Mouse (Mus musculus) common myeloid progenitor, adult 5-6 weeks (primary cell): ENCODE measurements at regions not wholly inside any gene's neighbourhood (a gene's known extent, or its start where the extent isn't known, plus 50 kb on each side); places are given as distances from the start of the nearest gene placed in this dataset.

Source experiments
- ATAC-seq: replicated peaks from 2 replicates; pipeline ENCODE4 v1.8.0; 2016; ENCODE audit warnings: low read depth, mild to moderate bottlenecking, moderate TSS enrichment, inconsistent platforms; ENCODE audit not compliant: poor library complexity, severe bottlenecking

DNA sequence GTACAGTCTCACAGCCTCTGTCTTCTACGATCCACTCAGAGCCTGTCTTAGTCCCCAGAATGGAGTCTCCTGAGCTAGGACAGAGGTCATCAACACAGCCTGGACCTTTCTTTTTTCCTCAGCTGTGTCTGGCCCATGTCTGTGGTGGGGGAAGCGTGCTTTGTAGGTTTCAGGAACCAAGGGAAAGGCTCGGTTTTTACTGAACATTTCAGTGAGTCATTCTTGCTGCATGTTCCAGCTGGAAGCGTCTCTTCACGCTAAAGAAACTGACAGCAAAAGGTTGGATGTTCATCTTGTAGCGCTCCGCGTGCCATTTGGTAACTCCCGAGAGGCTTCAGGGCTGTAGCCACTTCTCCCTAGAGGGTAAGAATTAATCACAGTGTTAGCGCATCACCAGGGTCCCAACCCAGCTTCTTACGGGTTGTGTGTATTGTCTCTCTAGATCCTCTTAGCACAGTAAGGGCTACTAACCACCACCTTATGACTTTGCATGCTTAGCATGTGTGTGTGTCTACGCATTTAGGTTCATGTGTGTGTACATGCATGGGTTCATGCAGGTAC is 280.2 kb downstream of the Gm49356 start:
- ATAC-seq, result no peak

DNA sequence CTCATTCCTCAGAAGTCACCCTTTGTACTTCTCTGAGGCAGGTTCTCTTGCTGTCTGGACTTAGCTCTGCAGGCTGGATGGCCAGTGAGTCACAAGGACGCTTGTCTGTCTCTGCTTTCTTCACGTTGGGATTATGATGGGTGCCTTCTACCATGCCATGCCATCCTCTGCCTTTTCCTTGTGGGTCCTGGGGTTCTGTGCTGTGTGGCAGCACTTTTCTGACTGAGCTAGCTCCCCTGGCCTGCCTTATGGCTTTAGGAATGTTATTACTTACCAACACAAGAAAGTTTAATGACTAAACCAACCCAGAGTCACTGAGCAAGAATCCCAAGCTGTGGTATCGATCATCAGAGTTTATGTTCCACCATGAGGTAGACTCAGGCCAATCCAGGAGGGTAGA is 280.7 kb downstream of the Gm49356 start:
- ATAC-seq, result no peak

DNA sequence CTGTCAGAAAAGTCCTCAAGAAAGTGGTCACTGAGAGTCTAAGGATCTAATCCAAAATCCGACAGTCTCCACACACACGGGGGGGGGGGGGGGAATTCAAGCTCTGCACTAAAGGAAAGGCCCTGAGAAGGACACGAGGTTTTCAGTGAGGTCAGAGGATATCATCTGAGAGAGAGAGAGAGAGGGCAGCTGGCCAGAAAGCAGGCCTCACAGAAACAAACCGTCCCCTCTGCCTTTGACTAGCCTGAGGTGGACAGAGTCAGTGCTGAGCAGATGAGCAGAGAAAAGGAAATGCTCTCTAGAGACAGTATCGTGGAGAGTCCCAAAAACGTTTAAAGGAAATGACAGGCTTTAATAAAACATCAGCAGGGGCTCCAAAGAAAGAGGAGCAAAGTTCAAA is 282.0 kb downstream of the Gm49356 start:
- no peak for ATAC-seq

GRCm38 (mm10) chr15:59173452-59174245 is 284.6 kb downstream of the Gm49356 start:
- no peak for ATAC-seq

DNA sequence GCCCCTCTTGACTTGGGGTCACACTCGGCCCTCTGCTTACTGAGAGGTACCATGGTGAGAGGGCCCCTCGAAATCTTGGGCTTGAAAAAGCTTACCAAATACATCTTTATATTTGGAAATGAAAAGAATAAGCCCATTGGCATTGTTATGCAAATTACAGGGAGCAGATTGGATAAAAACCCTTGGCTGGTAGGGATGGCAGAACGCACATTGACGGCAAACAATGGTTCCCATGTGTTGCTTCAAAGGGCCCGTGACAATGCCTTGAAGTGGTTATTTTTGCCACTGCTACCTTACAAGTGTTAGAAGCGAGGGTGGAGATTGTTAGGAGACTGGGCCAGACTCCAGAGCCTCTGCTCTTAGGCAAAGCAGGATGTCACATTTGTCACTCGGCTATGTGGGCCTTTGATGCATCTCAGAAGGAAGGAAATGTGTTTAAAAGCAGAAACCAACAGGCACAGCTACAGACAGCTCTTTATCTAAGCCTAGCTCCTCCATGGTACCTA is 285.2 kb downstream of the Gm49356 start:
- no peak for ATAC-seq

- no peak for ATAC-seq
Measured at GRCm38 (mm10) chr15:59174893-59175531, 285.9 kb downstream of the Gm49356 start.

DNA sequence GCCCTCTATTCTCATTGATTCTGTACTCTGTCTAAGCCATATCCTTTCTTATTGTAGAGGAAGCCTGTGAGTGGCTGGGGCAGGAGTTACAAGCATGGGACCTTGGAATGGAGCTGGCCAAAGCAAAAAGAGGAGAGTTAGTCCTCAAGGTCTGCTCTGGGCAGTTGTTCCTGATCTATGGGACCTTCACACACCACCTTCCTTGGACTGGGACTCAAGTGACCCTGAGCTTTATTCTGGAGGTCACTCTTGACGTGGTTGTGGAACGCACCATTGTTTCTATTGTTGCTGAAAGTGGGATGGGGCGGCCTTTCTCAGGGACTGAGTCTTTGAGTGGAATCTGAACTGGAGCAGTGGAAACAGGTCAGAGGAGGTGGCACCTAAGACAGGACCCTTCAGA is 291.0 kb downstream of the Gm49356 start:
- no peak for ATAC-seq

- no peak for ATAC-seq
Measured at GRCm38 (mm10) chr15:59184461-59184860, 295.4 kb downstream of the Gm49356 start.

DNA sequence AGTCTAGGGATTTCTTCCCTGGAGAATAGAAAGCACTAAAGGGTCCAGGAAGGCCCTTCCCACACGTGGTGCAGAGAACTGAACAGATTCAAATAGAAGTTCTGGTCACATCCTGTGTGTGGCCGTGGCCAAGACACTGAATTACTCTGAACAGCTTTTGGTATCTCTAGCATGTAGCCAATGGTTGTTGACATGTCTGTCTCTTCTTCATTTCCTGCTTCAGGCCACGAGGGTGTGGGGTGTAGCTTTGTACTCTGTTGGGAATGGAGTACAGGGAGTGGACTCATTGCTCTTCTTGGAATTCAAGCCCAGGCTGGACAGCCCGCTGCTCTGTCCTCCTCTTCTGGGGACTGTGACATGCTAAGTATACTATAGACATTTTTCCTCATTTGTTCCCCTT is 298.5 kb downstream of the Gm49356 start:
- ATAC-seq, result no peak

DNA sequence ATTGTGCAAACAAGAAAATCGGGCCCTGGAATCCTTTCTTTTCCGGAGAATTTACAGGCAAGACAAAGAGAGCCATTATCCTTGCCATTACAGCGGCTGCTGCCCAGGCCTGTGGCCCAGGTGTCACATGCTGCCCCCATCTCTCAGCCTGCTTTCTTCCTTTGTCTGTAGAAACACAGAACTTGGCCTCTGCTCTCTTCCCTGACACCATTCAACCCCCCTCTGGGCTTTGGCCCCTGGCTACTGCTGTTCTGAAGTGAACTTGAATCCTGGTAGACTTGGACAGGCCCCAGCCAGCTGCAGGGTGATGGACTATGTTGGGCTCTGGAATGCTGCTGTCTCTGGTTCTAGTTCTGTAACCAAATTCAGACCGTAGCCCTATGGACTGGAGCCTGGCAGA is 299.3 kb downstream of the Gm49356 start:
- ATAC-seq, result no peak

DNA sequence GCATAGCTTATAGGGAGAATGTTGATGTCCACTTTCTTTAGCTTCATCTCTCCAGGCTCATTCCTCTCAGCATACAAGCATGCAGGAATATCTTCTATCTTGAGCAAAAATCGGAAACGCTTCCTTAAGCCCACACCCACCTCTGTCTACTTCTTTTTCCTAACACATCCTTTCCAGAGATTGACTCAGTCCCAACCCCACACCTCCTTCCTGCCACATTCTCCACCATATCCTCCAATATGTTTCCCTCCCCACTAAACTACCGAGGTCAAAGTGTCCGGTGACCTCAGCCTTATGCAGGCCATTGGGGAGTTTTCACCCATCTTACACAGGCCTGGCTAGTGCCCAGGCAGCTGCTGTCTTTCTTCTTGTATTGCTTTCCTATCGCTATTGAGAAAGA is 301.4 kb downstream of the Gm49356 start:
- no peak for ATAC-seq

- ATAC-seq, result no peak
Measured at GRCm38 (mm10) chr15:59194421-59194820, 305.3 kb downstream of the Gm49356 start.

GRCm38 (mm10) chr15:59196351-59196750 is 307.3 kb downstream of the Gm49356 start:
- no peak for ATAC-seq

DNA sequence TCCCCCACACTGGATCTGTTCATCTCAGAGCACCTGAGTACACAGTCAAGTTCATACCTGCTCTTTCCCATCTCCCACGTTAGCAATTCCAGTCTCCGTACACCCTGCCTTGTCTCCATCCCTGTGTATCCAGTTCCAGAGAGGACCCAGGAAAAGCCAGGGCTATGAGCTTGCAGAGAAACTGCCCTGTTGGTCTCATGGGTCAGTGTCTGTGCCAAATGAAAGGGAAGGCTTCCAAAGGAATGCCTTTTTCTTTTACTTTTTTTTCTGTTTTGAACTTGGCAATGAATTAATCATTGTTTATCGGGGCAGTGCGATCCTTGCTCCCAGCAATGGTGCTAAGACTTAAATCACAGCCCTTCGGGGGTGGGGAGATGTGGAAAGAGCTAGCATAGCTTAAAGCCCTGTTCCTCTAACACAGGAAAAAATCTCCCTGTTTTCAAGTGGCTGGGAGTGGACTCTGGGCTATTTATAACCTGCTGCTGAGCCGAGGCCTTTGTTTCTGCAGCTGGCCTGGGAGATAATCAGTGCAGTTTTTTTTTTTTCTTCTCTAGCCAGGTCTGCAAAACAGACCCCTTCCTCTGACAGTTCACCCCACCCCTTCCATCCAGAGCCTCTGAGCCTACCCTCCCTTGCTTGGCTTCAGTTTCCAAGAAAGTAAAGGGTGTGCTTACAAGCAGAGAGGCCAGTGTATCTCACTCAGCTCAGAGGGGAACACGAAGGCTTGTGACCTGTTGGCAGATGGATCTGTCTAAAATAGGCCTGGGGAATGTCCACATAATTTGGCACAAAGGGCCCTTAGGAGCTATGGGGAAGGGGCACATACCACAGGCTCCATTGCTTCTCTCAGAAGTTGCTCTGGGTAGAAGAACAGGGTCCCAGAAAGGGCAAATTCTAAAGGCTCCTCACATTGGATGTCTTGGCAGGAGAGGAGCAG is 308.6 kb downstream of the Gm49356 start:
- no peak for ATAC-seq

GRCm38 (mm10) chr15:59201386-59201785 is 312.3 kb downstream of the Gm49356 start:
- no peak for ATAC-seq

- no peak for ATAC-seq
Measured at GRCm38 (mm10) chr15:59201894-59202670, 313.0 kb downstream of the Gm49356 start.

DNA sequence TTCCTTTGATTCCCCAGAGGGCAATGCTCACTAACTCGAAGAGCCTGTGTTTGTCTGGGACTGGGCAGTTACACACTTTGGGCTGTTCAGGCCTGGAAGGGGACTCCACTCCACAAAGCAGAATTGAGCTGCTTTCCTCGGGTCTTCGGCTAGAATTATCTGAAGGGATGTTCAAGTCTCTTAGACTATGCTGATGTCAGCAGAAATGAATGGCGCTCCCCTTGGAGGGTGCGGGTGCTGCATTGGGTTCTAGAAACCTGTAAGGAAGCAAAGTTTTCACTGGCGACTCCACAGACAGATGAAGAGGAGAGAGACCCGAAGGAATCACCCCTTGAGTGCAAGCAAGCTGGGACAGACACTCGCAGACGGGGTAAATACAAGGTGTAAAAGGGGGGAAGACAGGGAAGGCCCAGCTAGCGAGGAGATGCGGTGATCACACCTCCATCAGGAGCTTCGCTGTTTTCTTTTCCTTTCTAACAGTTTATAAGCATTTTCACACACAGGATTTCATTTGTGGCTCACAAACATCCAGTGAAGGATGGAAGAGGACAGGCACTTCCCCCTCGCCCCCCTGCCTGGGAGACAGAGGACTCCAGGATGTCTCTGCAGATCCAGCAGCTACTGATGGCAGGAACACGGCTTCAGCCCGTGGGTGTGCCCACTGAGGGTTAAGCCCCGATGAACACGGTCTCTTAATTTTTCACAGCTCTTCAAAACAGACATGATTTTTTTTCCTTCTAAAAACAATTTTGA is 314.2 kb downstream of the Gm49356 start:
- no peak for ATAC-seq

GRCm38 (mm10) chr15:59203850-59204625 is 314.9 kb downstream of the Gm49356 start:
- ATAC-seq, result no peak
